Mouse (Mus musculus) cerebellum, postnatal 14 days (tissue): Measurements from ENCODE around the gene Ech1.
A peak's percentile ranks its signal among the peaks of the same experiment; 100 is the strongest.

Experiments
- DNase-seq, 2 experiments: peaks; one replicate each; pipeline ENCODE4 v3.0.0; 2021; ENCODE audit warnings: mixed read lengths in 2 of 2

Gene Ech1

GRCm38 (mm10) chr7:28824941-28825685, at the start of gene Ech1:
TSS of gene Ech1 (plus strand) at chr7:28825217.
- peak; percentile 91 to 92 for DNase-seq

GRCm38 (mm10) chr7:28778825-28779224, 46.2 kb upstream of the Ech1 start:
- peak in 1 of 2 experiments; percentile 28 for DNase-seq

GRCm38 (mm10) chr7:28780067-28780658, 44.9 kb upstream of the Ech1 start:
- peak; percentile 95 to 97 for DNase-seq

- no peak for DNase-seq
Observed at GRCm38 (mm10) chr7:28780857-28781256, 44.2 kb upstream of the Ech1 start.

GRCm38 (mm10) chr7:28781261-28781663, 43.8 kb upstream of the Ech1 start:
- no peak for DNase-seq

GRCm38 (mm10) chr7:28785161-28785560, 39.9 kb upstream of the Ech1 start:
- no peak for DNase-seq

GRCm38 (mm10) chr7:28787884-28788283, 37.1 kb upstream of the Ech1 start:
- no peak for DNase-seq

GRCm38 (mm10) chr7:28788307-28789195, 36.5 kb upstream of the Ech1 start, which contains the start of gene Rinl:
TSS of gene Rinl (plus strand) at chr7:28788969.
- no peak for DNase-seq

- DNase-seq = no peak
Observed at GRCm38 (mm10) chr7:28789235-28789634, 35.8 kb upstream of the Ech1 start.

GRCm38 (mm10) chr7:28790066-28790806, 34.8 kb upstream of the Ech1 start:
- DNase-seq = no peak

- DNase-seq = no peak
Observed at GRCm38 (mm10) chr7:28791706-28792105, 33.3 kb upstream of the Ech1 start.

- no peak for DNase-seq
Observed at GRCm38 (mm10) chr7:28792391-28793185, 32.4 kb upstream of the Ech1 start.

- peak in 1 of 2 experiments; percentile 41 for DNase-seq
Observed at GRCm38 (mm10) chr7:28793834-28794233, 31.2 kb upstream of the Ech1 start.

GRCm38 (mm10) chr7:28794496-28794895, 30.5 kb upstream of the Ech1 start:
- DNase-seq = no peak

- no peak for DNase-seq
Observed at GRCm38 (mm10) chr7:28795832-28796231, 29.2 kb upstream of the Ech1 start.

- DNase-seq = peak; percentile 90
Observed at GRCm38 (mm10) chr7:28796562-28796975, 28.4 kb upstream of the Ech1 start.

- DNase-seq = no peak
Observed at GRCm38 (mm10) chr7:28799994-28800393, 25.0 kb upstream of the Ech1 start.

- no peak for DNase-seq
Observed at GRCm38 (mm10) chr7:28801451-28801850, 23.6 kb upstream of the Ech1 start.

GRCm38 (mm10) chr7:28801901-28802670, 22.9 kb upstream of the Ech1 start:
- no peak for DNase-seq

GRCm38 (mm10) chr7:28802846-28803588, 22.0 kb upstream of the Ech1 start:
- no peak for DNase-seq
